Mouse (Mus musculus) hindbrain, embryonic 11.5 days (tissue): ENCODE results near the gene Smim22. TPM values are rescaled to one million over a fixed set of nuclear protein-coding genes. Genes with fewer than 3 reads are reported as not detected.

Source experiments
- ATAC-seq: fragments of 200-750 bp; cut with Nextera tagmentation; 2 replicates; pipeline ENCODE4 v1.8.0; 2017; ENCODE audit warnings: mild to moderate bottlenecking, moderate TSS enrichment, moderate library complexity; ENCODE audit not compliant: low FRiP score
- DNase-seq: peaks from one replicate; pipeline ENCODE4 v3.0.0-alpha.2; 2015; ENCODE audit warnings: low spot score
- H3K27ac ChIP-seq: fragments of 300-500 bp; sonication (generic); 2 replicates; pipeline ENCODE4 v1.5.1; 2014; ENCODE audit warnings: mild to moderate bottlenecking, low read depth, low read length
- H3K27me3 ChIP-seq: fragments of 300-500 bp; sonication (generic); 2 replicates; pipeline ENCODE4 v1.6.1; 2014; ENCODE audit warnings: mild to moderate bottlenecking, low read length, moderate library complexity, mixed read lengths; ENCODE audit not compliant: control insufficient read depth, insufficient read depth
- H3K36me3 ChIP-seq: fragments of 300-500 bp; sonication (generic); 2 replicates; pipeline ENCODE4 v1.6.1; 2014; ENCODE audit warnings: mild to moderate bottlenecking, low read length, moderate library complexity, mixed read lengths; ENCODE audit not compliant: control insufficient read depth, insufficient read depth
- H3K4me1 ChIP-seq: fragments of 300-500 bp; sonication (generic); replicated peaks from 2 replicates; pipeline ENCODE4 v1.6.1; 2014; ENCODE audit warnings: low read length, mixed read lengths; ENCODE audit not compliant: control insufficient read depth, insufficient read depth
- H3K4me2 ChIP-seq: fragments of 300-500 bp; sonication (generic); replicated peaks from 2 replicates; pipeline ENCODE4 v1.6.1; 2014; ENCODE audit warnings: mild to moderate bottlenecking, low read depth, low read length
- H3K4me3 ChIP-seq: fragments of 300-500 bp; sonication (generic); 2 replicates; pipeline ENCODE4 v1.5.1; 2014; ENCODE audit warnings: low read depth, low read length
- H3K9ac ChIP-seq: fragments of 300-500 bp; sonication (generic); 2 replicates; pipeline ENCODE4 v1.6.1; 2014; ENCODE audit warnings: low read depth, low read length
- H3K9me3 ChIP-seq: fragments of 300-500 bp; sonication (generic); 2 replicates; pipeline ENCODE4 v1.6.1; 2016; ENCODE audit warnings: low read length; ENCODE audit not compliant: control insufficient read depth
- WGBS: fragments of 180-500 bp; shearing (Covaris S2); extraction: QIAGEN DNeasy Blood & Tissue Kit; methylation state at CpG from one replicate; pipeline ENCODE4 v1.1.7; 2014; 5-methylcytosine and 5-hydroxymethylcytosine counted together
- polyA plus RNA-seq: library from polyadenylated mRNA; unstranded; fragments of >200 nt; fragmentation: Nextera tagmentation; extraction: Ambion mirVana; gene quantifications from 2 replicates; pipeline ENCODE4 v1.2.1, GENCODE M21; 2014

Smim22 gene
- polyA plus RNA-seq, 1 experiment from 2014 or later: 3.5 TPM

GRCm38 (mm10) chr16:4997553-4997952, 9.5 kb upstream of the Smim22 start, which contains the start of gene Sept12:
Gene Sept12 (minus strand): TSS chr16:4997852.
- Histone ChIP-seq H3K4me2 (no peak within 1 kb of the TSS), H3K9me3 (no peaks in the 10 kb centered on the region), H3K36me3 (no peaks in the 10 kb centered on the region), H3K27me3 (no peaks in the 10 kb centered on the region), H3K9ac (no peak within 1 kb of the TSS), H3K4me3 (no peak within 1 kb of the TSS), H3K4me1 (no peaks in the 10 kb centered on the region), H3K27ac (no peak within 1 kb of the TSS)
- ATAC-seq (no peak), DNase-seq (no peak)
- 51% methylated on average over 3 of the region's 3 CpGs for WGBS

- Histone ChIP-seq H3K9ac (no peak overlapping the region), H3K27me3 (no peaks in the 10 kb centered on the region)
- WGBS: 84% methylated on average over 1 of the region's 1 CpGs
Observed at GRCm38 (mm10) chr16:4998984-4999383, 8.1 kb upstream of the Smim22 start.

GRCm38 (mm10) chr16:5000611-5001010, 6.5 kb upstream of the Smim22 start:
- 70% methylated on average over 3 of the region's 3 CpGs for WGBS
- no peak for ATAC-seq
- Histone ChIP-seq H3K36me3 (no peaks in the 10 kb centered on the region), H3K4me2 (no peak overlapping the region), H3K9me3 (no peaks in the 10 kb centered on the region), H3K4me3 (no peak overlapping the region), H3K27me3 (no peaks in the 10 kb centered on the region), H3K9ac (no peak overlapping the region), H3K27ac (no peak overlapping the region), H3K4me1 (no peaks in the 10 kb centered on the region)
- DNase-seq: no peak

More at GRCm38 (mm10) chr16:4998984-4999383, 8.1 kb upstream of the Smim22 start:
- no peaks in the 10 kb centered on the region for H3K36me3 ChIP-seq
- no peaks in the 10 kb centered on the region for H3K4me1 ChIP-seq
- no peaks in the 10 kb centered on the region for H3K9me3 ChIP-seq
- no peak overlapping the region for H3K4me2 ChIP-seq
- DNase-seq (no peak), ATAC-seq (no peak)
- H3K4me3 ChIP-seq: no peak overlapping the region
- H3K27ac ChIP-seq: no peak overlapping the region

GRCm38 (mm10) chr16:5007492-5007891, 404 bp downstream of the Smim22 start:
- H3K4me2 ChIP-seq: no peak overlapping the region
- H3K9ac ChIP-seq: no peak overlapping the region
- no peaks in the 10 kb centered on the region; the same call in 1 of the 2 replicates for H3K4me1 ChIP-seq
- no peak overlapping the region for H3K27ac ChIP-seq
- H3K4me3 ChIP-seq: no peak overlapping the region
- no peak for DNase-seq
- H3K27me3 ChIP-seq: no peaks in the 10 kb centered on the region
- ATAC-seq: no peak
- whole genome bisulfite sequencing: 46% methylated on average over 6 of the region's 6 CpGs
- no peaks in the 10 kb centered on the region for H3K9me3 ChIP-seq
- no peaks in the 10 kb centered on the region for H3K36me3 ChIP-seq

- Histone ChIP-seq H3K4me3 (no peak overlapping the region), H3K9ac (no peak overlapping the region), H3K4me1 (no peaks in the 10 kb centered on the region; the same call in 1 of the 2 replicates), H3K27ac (no peak overlapping the region), H3K9me3 (no peaks in the 10 kb centered on the region), H3K36me3 (no peaks in the 10 kb centered on the region), H3K4me2 (no peak overlapping the region), H3K27me3 (no peaks in the 10 kb centered on the region)
- 86% methylated on average over 12 of the region's 12 CpGs for WGBS
- ATAC-seq (no peak), DNase-seq (no peak)
Observed at GRCm38 (mm10) chr16:5008076-5008475, 988 bp downstream of the Smim22 start.

- no peaks in the 10 kb centered on the region for H3K27me3 ChIP-seq
- ATAC-seq (no peak), DNase-seq (no peak)
- 91% methylated on average over 10 of the region's 10 CpGs for WGBS
- H3K4me3 ChIP-seq: no peak overlapping the region
- H3K4me2 ChIP-seq: no peak overlapping the region
- H3K9me3 ChIP-seq: no peaks in the 10 kb centered on the region
- no peak overlapping the region for H3K9ac ChIP-seq
- H3K27ac ChIP-seq: no peak overlapping the region
- H3K4me1 ChIP-seq: no peaks in the 10 kb centered on the region; the same call in 1 of the 2 replicates
- no peaks in the 10 kb centered on the region for H3K36me3 ChIP-seq
Observed at GRCm38 (mm10) chr16:5010371-5010935, 3.4 kb downstream of the Smim22 start.

GRCm38 (mm10) chr16:5011285-5011684, 4.2 kb downstream of the Smim22 start:
- H3K4me2 ChIP-seq: no peak overlapping the region
- H3K4me1 ChIP-seq: no peaks in the 10 kb centered on the region; the same call in 1 of the 2 replicates
- H3K27ac ChIP-seq: no peak overlapping the region
- ATAC-seq (no peak), DNase-seq (no peak)
- WGBS: 91% methylated on average over 7 of the region's 7 CpGs
- no peak overlapping the region for H3K4me3 ChIP-seq
- H3K27me3 ChIP-seq: no peaks in the 10 kb centered on the region
- H3K36me3 ChIP-seq: no peaks in the 10 kb centered on the region; the same call in 1 of the 2 replicates
- no peaks in the 10 kb centered on the region for H3K9me3 ChIP-seq
- no peak overlapping the region for H3K9ac ChIP-seq

- peak overlapping the region; percentile 74 for H3K9ac ChIP-seq
- peaks cover 2% of the 10 kb centered on the region; the same call in 1 of the 2 replicates for H3K36me3 ChIP-seq
- no peaks in the 10 kb centered on the region for H3K27me3 ChIP-seq
- H3K9me3 ChIP-seq: no peaks in the 10 kb centered on the region
- 57% methylated on average over 13 of the region's 13 CpGs for WGBS
- peak overlapping the region; percentile 66 for H3K4me3 ChIP-seq
- no peak for DNase-seq
- no peak for ATAC-seq
- no peak overlapping the region for H3K27ac ChIP-seq
- peak overlapping the region; percentile 60 for H3K4me2 ChIP-seq
- no peaks in the 10 kb centered on the region; the same call in 1 of the 2 replicates for H3K4me1 ChIP-seq
Observed at GRCm38 (mm10) chr16:5012036-5013005, 5.2 kb downstream of the Smim22 start.
